Mouse (Mus musculus) erythroid progenitor cell, adult 5-6 weeks (primary cell): ENCODE results near the gene Ugt2a2. TPM values are rescaled to one million over a fixed set of nuclear protein-coding genes. Genes with fewer than 3 reads are reported as not detected.
"Not testable (repeated sequence)": the region's sequence is repeated elsewhere in the genome, so short reads cannot be mapped to it uniquely, and the experiment has no call there.

Experiments used
- ATAC-seq: replicated peaks from 2 replicates; pipeline ENCODE4 v1.8.0; 2016; ENCODE audit warnings: moderate number of reproducible peaks, mild to moderate bottlenecking, moderate TSS enrichment, inconsistent platforms; ENCODE audit not compliant: poor library complexity, low FRiP score, severe bottlenecking
- total RNA-seq, 2 experiments: library from RNA; stranded (forward) in 1 of 2; stranded (reverse) in 1 of 2; fragments of 150-400 nt in 1 of 2; fragments of 186-747, 209-891 nt in 1 of 2; gene quantifications; 2 replicates each; pipeline versions ENCODE4 v1.2.3 to v1.2.4; 2015 to 2017; ENCODE audit warnings: low replicate concordance in 2 of 2

Gene Ugt2a2
- not detected in 2 replicates for total RNA-seq (2015; ENCODE audit: low replicate concordance)
- total RNA-seq (2017; ENCODE audit: low replicate concordance) = not detected in 2 replicates

DNA sequence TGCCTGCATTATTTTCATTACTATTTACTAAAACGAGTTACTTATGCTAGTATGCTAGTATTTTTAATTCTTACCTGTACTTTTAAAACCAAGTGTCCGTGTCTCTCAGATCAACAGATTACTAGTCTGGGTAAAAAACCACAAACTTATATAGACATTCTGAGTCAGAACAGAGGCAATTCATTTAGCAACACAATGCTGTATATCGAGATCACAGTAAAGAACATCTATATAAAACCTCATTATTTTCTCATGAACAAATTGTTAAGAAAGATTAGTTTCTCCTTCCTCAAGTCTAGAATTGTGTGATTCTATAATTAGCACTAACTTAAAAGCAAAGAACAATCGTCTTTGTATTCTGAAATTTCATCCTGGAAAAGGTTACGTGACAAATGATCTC is at the start of gene Ugt2a2:
TSS of gene Ugt2a2 (minus strand) at position 101 of the 400 bp plus-strand sequence.
- no peak for ATAC-seq

DNA sequence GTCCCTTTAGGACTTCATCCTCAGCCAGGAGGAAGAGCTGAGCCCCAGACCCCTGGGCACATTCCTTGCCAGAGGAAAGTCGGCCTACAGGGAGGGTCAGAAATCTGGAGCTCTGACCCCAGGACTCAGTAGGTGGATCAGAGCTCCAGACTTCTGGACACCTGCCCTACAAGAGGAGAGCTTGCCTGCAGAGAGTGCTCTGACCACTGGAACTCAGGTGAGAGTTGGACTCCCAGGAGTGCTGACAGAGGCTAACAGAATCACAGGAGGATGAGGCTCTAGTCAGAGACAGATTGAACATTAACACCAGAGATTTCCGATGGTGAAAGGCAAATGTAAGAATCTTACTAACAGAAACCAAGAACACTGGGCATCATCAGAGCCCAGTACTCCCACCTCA is 41.5 kb upstream of the Ugt2a2 start:
- ATAC-seq = not testable (repeated sequence)

DNA sequence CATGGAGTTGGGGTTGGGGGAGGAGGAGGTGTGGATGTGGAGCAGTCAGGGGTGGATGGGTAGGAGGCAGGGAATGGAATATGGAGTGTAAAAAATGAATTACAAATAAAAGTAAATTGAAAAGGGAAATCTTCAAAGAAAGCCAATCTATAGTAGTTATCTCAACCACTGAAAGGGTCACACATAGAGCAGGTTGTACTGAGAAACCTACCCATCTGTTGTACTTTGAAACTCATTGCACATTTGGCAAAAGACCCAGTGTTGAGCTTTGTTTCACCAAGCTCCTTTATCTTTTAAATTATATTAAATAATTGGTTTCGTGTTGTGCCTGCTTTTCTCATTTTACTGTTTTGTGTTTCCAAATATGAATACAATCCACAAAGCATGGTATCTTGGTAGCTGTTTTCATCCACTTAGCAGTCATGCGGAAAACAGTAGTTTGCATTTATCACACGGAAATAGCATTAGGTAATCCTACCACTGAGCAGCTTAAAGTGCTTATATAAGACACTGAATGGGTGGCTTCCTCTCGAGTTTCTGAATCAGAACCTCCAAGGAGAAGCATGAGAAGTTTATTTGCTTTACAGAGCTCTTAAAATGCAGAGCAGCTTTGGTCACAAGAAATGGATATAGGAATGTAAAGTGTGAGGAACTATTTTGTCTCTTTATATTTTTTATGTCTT is 23.9 kb upstream of the Ugt2a2 start:
- ATAC-seq = no peak

DNA sequence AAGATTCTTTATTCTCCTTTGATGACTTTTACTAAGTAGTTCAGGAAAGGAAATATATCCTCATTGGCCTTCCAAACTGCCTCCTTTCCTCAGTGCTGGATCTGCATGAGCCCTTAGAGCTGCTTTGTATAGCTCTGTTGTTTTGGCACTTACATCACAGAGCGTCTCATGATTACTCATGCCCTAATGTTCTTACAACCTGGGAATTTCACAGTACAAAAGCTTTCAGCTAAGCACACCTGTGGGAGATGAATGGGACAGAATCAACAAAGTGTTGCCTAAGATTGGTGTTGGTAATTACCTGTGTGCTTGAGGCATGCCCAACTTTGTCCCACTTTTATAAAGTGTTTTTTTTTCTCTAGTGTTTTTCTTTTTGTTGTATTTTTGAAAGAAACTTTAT is 20.6 kb upstream of the Ugt2a2 start:
- no peak for ATAC-seq

DNA sequence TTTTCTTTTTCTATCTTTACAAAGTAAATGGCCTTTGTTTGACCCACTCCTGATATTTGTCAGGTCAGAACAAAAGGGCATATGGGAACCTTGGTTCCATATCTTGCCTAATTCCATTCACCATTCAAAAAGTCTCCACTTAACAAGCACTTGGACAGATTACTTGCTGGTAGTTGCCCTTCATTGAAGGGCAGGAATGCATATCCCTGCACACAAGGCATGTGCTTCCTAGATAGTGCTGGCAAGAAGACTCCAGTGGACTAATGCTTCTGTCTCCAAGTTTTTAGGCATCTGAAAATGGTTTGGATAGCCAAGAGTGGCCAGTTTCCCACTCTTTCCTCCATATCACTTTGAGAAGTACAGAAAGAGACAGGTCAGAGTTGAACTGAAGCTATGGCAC is 17.3 kb upstream of the Ugt2a2 start:
- no peak for ATAC-seq

DNA sequence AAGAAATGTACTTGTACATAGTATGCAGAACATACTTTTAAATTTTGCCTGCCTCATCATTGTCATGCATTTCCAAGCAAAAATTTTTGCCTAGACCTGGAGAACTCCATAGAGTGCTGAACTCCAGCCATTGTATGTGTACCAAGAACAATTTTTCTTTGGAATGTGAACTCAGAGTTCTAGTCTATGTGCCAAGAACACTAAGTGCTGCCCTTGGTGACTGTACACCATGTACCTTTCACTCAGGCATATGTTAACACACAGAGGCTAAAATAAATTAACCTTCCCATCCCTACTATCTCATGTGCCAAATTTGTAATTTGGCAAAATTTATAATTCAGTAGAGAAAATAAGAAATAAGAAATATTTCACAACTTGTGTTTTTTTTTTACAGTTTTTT is 16.9 kb upstream of the Ugt2a2 start:
- no peak for ATAC-seq

DNA sequence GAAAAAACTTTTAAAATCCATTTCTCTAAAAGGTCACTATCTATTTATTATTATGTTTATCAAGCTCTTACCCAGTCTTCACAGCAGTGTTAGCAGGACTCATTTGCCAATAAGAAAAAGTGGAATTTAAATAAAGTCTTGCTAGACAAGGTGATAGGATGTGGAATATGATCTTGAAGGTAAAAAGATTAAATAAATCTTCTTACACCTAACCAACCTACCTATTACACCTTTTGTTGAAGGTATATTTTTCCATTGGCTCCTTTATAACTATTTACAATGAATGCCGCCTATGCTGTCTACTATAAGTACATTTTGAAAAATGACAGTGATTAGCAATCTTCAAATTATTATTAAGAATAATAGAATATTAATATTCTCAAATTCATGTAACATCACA is 8.7 kb upstream of the Ugt2a2 start, which contains the start of gene Ugt2a1:
TSS of gene Ugt2a1 (minus strand) at position 101 of the 400 bp plus-strand sequence.
- ATAC-seq = no peak

DNA sequence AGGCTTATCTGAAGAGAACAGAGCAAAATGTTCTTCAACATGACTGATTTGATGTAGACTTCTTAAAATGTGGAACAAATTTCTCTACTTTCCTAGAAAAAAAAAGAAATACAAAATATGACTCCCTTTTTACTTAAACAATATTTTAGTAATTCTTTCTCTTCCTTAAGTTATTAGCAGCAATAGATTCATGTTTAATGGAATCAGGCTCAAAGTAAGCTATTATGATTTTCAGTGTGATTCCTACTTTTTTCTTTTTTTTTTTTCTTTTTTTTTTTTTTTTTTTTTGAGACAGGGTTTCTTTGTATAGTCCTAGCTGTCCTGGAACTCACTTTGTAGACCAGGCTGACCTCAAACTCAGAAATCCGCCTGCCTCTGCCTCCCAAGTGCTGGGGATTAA is 4.6 kb upstream of the Ugt2a2 start, which contains the start of gene Gm43638:
TSS of gene Gm43638 (minus strand) at position 101 of the 400 bp plus-strand sequence.
- not testable (repeated sequence) for ATAC-seq

DNA sequence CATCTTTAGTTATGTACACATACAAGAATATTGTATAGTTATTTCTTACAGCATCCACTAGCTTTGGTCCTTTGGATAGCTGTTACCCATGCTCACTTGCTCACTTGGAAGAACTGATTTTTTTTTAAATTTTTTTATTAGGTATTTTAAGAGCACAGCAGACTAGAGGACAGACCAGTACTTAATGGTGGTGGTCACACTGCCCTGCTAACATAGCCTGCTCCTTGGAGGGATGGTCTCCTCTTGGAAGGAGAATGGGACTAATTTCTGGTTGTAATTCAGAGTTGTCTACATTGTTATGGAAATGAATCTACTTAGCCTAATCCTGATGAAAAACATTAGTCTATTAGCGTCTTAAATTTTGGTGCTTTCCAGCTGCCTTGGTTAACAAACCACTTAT is 23.2 kb downstream of the Ugt2a2 start:
- no peak for ATAC-seq

DNA sequence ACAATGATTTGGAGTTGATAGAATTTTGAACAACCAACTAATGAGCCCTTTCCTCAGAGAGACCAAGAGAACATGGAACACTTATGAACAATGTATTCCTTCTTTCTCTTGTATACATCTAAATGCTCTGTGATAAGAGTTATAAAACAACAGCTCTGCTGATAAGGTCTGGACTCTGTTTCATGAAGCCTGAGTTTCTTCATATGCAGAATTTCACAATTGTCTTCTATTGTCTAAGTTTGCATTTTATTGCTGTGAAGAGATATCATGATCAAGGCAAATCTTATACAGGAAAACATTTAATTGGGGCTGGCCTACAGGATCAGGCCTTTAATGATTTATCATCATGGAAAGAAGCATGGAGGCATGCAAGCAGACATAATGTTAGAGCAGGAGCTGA is 24.4 kb downstream of the Ugt2a2 start:
- no peak for ATAC-seq

DNA sequence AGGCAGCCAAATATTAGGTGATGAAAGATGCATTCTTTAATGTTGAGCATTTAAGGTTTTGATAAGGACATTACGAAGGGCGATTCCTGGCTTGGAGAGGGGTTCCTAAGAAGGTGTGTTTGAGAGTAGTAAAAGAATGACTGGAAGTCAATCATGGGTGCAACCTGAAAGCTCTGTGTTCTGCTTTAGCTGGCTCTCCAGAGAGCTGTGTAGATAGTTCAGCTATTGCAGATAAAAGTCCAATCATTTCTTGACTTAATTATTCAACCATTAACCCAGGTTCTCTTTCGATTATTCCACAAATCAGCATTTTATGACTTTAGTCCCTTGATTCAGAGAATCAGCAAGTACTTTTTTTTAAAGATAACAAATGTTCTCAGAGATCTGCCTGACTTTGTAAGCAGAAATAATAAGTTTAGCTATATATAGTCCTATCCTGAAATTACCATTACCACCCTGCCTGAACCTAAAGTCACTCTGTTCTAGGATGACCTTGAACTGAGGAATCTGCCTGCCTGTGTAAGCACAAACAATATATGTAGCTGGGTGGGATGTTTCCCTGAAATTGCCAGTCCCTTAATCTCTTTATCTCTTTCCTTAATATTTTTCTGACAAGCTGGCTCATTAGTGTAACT is 25.7 kb downstream of the Ugt2a2 start:
- no peak for ATAC-seq

DNA sequence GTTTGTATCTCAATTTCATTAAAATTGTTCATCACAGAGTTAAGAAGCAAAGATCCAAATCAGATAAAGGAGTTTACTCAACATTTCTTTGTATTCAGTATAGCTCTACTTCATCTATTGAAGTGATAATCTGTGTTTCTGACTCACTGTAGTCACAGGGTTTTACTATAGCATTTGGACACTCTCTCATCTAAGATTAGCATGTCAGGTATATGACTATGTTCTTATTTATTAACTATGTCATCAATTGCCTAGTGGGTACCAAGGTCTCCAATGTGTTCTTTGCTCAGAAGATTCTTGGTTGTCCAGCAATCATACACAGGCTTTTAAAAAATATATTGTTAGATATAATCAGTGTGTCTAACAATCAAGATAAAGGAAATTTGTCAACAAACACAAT is 26.5 kb downstream of the Ugt2a2 start:
- ATAC-seq = no peak

DNA sequence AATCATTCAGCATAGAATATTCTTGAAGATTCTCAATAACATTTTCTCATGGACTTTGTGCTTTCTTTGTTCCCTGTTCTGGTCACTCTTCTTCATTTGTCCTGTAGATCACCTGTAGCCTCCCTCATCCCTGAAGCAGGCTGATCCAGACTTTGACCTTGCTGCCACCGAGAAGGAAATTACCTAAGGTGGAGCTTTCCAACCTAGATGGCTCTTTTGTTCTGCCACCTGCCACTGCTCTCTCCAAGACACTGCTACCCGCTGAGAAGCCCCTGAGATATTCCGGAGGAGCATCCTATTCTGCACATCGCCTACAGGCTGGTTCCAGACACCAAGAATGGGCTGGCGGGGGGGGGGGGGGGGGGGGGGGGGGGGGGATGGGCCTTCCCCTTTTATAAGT is 29.5 kb downstream of the Ugt2a2 start:
- not testable (repeated sequence) for ATAC-seq

DNA sequence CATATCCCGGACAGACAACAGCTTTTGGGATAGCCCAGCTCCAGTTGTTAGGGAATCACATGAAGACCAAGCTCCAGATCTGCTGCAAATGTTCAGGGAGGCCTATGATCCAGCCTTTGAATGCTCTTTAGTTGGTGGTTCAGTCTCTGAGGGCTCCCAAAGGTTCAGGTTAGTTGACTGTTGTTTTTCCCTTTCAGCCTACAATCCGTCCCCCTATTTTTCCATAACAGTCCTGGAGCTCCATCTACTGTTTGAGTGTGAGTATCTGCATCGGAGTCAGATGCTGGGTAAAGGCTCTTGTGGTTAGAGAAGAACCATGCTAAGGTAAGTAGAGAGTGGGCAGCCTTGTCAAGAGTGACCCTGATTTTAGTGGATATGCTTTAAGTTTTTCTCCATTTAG is 45.8 kb downstream of the Ugt2a2 start:
- no peak for ATAC-seq

DNA sequence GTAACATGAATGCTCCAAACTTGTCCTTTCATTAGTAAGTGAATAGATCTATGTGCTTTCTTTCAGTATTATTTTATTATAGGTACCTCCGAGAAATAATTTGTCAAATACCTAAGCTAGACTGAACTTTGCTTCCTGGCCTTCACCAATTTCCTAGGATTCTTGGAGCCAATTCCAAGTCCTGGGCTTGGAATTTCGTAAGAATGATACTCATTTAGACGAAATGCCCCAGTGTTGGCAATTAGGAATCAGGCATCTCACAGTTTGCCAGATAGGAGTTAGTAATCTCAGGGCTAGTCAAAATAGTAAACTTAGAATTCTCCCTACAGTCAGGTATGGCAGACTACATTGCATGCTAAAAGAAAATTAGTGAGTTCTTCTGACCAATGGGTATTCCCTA is 56.4 kb downstream of the Ugt2a2 start:
- no peak for ATAC-seq

DNA sequence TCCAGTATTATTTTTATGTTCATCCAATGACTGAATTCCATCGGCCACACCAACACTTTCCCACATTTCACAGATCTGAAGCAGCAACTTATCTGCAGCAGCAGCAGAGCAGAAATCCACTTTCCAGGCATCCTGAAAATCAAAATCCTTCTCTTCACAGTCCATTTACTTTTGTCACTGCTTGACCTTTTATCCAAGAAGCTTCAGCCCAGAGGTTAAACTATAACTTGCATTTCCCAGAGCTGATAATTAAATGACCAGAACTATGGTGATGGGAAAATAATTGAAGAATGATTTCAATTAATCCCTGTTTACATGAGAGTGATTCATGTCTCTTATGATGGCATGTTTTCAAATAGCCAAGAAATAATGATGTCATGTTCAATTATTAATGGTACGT is 58.0 kb downstream of the Ugt2a2 start, which contains the start of gene Ugt2b38:
TSS of gene Ugt2b38 (minus strand) at position 163 of the 400 bp plus-strand sequence.
- not testable (repeated sequence) for ATAC-seq

Other genes with a start within 250 kb of the Ugt2a2 start
- gene Ugt2b37, start 227.5 kb downstream of the Ugt2a2 start, total RNA-seq (2015; ENCODE audit: low replicate concordance) = not detected in 2 replicates
- not detected in 2 replicates for gene Ugt2b37, start 227.5 kb downstream of the Ugt2a2 start, total RNA-seq (2017; ENCODE audit: low replicate concordance)
- gene Ugt2a3, start 145.1 kb downstream of the Ugt2a2 start, total RNA-seq (2015; ENCODE audit: low replicate concordance) = not detected in 2 replicates
- gene Ugt2a3, start 145.1 kb downstream of the Ugt2a2 start, total RNA-seq (2017; ENCODE audit: low replicate concordance) = not detected in 2 replicates
- not detected in 2 replicates for gene Ugt2b38, start 58.1 kb downstream of the Ugt2a2 start, total RNA-seq (2015; ENCODE audit: low replicate concordance)
- gene Ugt2b38, start 58.1 kb downstream of the Ugt2a2 start, total RNA-seq (2017; ENCODE audit: low replicate concordance) = not detected in 2 replicates
- not detected in 2 replicates for gene Gm43638, start 4.5 kb upstream of the Ugt2a2 start, total RNA-seq (2015; ENCODE audit: low replicate concordance)
- gene Gm43638, start 4.5 kb upstream of the Ugt2a2 start, total RNA-seq (2017; ENCODE audit: low replicate concordance) = not detected in 2 replicates
- not detected in 2 replicates for gene Ugt2a1, start 8.6 kb upstream of the Ugt2a2 start, total RNA-seq (2015; ENCODE audit: low replicate concordance)
- not detected in 2 replicates for gene Ugt2a1, start 8.6 kb upstream of the Ugt2a2 start, total RNA-seq (2017; ENCODE audit: low replicate concordance)
- gene Sult1b1, start 55.9 kb upstream of the Ugt2a2 start, total RNA-seq (2015; ENCODE audit: low replicate concordance) = not detected in 2 replicates
- gene Sult1b1, start 55.9 kb upstream of the Ugt2a2 start, total RNA-seq (2017; ENCODE audit: low replicate concordance) = not detected in 2 replicates
- gene Sult1d1, start 86.8 kb upstream of the Ugt2a2 start, total RNA-seq (2015; ENCODE audit: low replicate concordance) = not detected in 2 replicates
- not detected in 2 replicates for gene Sult1d1, start 86.8 kb upstream of the Ugt2a2 start, total RNA-seq (2017; ENCODE audit: low replicate concordance)
- gene Sult1e1, start 109.3 kb upstream of the Ugt2a2 start, total RNA-seq (2015; ENCODE audit: low replicate concordance) = not detected in 2 replicates
- not detected in 2 replicates for gene Sult1e1, start 109.3 kb upstream of the Ugt2a2 start, total RNA-seq (2017; ENCODE audit: low replicate concordance)
- not detected in 2 replicates for gene Csn1s1, start 183.9 kb upstream of the Ugt2a2 start, total RNA-seq (2015; ENCODE audit: low replicate concordance)
- gene Csn1s1, start 183.9 kb upstream of the Ugt2a2 start, total RNA-seq (2017; ENCODE audit: low replicate concordance) = not detected in 2 replicates
- not detected in 2 replicates for gene Csn2, start 217.4 kb upstream of the Ugt2a2 start, total RNA-seq (2015; ENCODE audit: low replicate concordance)
- gene Csn2, start 217.4 kb upstream of the Ugt2a2 start, total RNA-seq (2017; ENCODE audit: low replicate concordance) = not detected in 2 replicates